Mouse (Mus musculus): ENCODE data around the gene Ube4a. TPM values are rescaled to one million over a fixed set of nuclear protein-coding genes. Genes with fewer than 3 reads are reported as not detected.
A peak's percentile ranks its signal among the peaks of the same experiment; 100 is the strongest.

Ube4a gene
- polyA plus RNA-seq, 1 experiment from 2014 or later: 25.0 TPM

GRCm38 (mm10) chr9:44919606-44920005 lies 45.8 kb downstream of the Ube4a start:
- H3K27me3 ChIP-seq (ENCODE audit: insufficient read depth, poor library complexity, severe bottlenecking): no peaks in the 10 kb centered on the region
- peaks cover 13% of the 10 kb centered on the region for H3K4me1 ChIP-seq (replicated peaks)
- 39% methylated on average over 2 of the region's 2 CpGs for WGBS
- no peaks in the 10 kb centered on the region for H3K9me3 ChIP-seq
- H3K36me3 ChIP-seq: 0 out of 2 replicates have a peak, but pooled peaks cover 4% of the 10 kb centered on the region
- no peak overlapping the region; the same call in 1 of the 2 replicates for H3K27ac ChIP-seq
- DNase-seq (ENCODE audit: low spot score): no peak
- peak overlapping the region; percentile 98 for H3K4me3 ChIP-seq

- 52% methylated on average over 1 of the region's 1 CpGs for WGBS
- Histone ChIP-seq H3K9me3 (no peaks in the 10 kb centered on the region), H3K4me3 (no peak overlapping the region), H3K4me1 (replicated peaks) (peaks cover 13% of the 10 kb centered on the region), H3K36me3 (peaks cover 27% of the 10 kb centered on the region), H3K27ac (no peak overlapping the region), H3K27me3 (ENCODE audit: insufficient read depth, poor library complexity, severe bottlenecking) (no peaks in the 10 kb centered on the region)
- peak; percentile 19 for DNase-seq (ENCODE audit: low spot score)
Observed at GRCm38 (mm10) chr9:44916196-44916595, 49.2 kb downstream of the Ube4a start.

- no peak overlapping the region for H3K4me3 ChIP-seq
- peaks cover 41% of the 10 kb centered on the region for H3K36me3 ChIP-seq
- peaks cover 10% of the 10 kb centered on the region for H3K4me1 ChIP-seq (replicated peaks)
- 85% methylated on average over 4 of the region's 4 CpGs for WGBS
- no peak overlapping the region for H3K27ac ChIP-seq
- H3K9me3 ChIP-seq: no peaks in the 10 kb centered on the region
- no peaks in the 10 kb centered on the region for H3K27me3 ChIP-seq (ENCODE audit: insufficient read depth, poor library complexity, severe bottlenecking)
- no peak for DNase-seq (ENCODE audit: low spot score)
Observed at GRCm38 (mm10) chr9:44914706-44915105, 50.7 kb downstream of the Ube4a start.

- Histone ChIP-seq H3K9me3 (no peaks in the 10 kb centered on the region), H3K36me3 (peaks cover 41% of the 10 kb centered on the region), H3K4me3 (no peak overlapping the region), H3K4me1 (replicated peaks) (0 out of 2 replicates have a peak, but pooled peaks cover 3% of the 10 kb centered on the region), H3K27ac (no peak overlapping the region), H3K27me3 (ENCODE audit: insufficient read depth, poor library complexity, severe bottlenecking) (no peaks in the 10 kb centered on the region)
- 90% methylated on average over 4 of the region's 4 CpGs for WGBS
- DNase-seq (ENCODE audit: low spot score): no peak
Observed at GRCm38 (mm10) chr9:44911365-44911764, 54.0 kb downstream of the Ube4a start.

- Histone ChIP-seq H3K9me3 (no peaks in the 10 kb centered on the region), H3K36me3 (peaks cover 8% of the 10 kb centered on the region), H3K4me3 (no peak overlapping the region), H3K27ac (no peak overlapping the region), H3K4me1 (replicated peaks) (0 out of 2 replicates have a peak, but pooled peaks cover 3% of the 10 kb centered on the region), H3K27me3 (ENCODE audit: insufficient read depth, poor library complexity, severe bottlenecking) (no peaks in the 10 kb centered on the region)
- DNase-seq (ENCODE audit: low spot score): no peak
- WGBS: 83% methylated on average over 4 of the region's 4 CpGs
Observed at GRCm38 (mm10) chr9:44905620-44906019, 59.8 kb downstream of the Ube4a start.

GRCm38 (mm10) chr9:44904964-44905363 lies 60.4 kb downstream of the Ube4a start:
- Histone ChIP-seq H3K9me3 (no peaks in the 10 kb centered on the region), H3K4me3 (no peak overlapping the region), H3K36me3 (peaks cover 2% of the 10 kb centered on the region), H3K27ac (no peak overlapping the region), H3K4me1 (replicated peaks) (0 out of 2 replicates have a peak, but pooled peaks cover 3% of the 10 kb centered on the region), H3K27me3 (ENCODE audit: insufficient read depth, poor library complexity, severe bottlenecking) (no peaks in the 10 kb centered on the region)
- no peak for DNase-seq (ENCODE audit: low spot score)
- 76% methylated on average over 5 of the region's 5 CpGs for WGBS

- WGBS: 84% methylated on average over 4 of the region's 4 CpGs
- Histone ChIP-seq H3K36me3 (no peaks in the 10 kb centered on the region), H3K27me3 (ENCODE audit: insufficient read depth, poor library complexity, severe bottlenecking) (no peaks in the 10 kb centered on the region), H3K27ac (no peak overlapping the region), H3K9me3 (no peaks in the 10 kb centered on the region), H3K4me3 (no peak overlapping the region), H3K4me1 (replicated peaks) (0 out of 2 replicates have a peak, but pooled peaks cover 3% of the 10 kb centered on the region)
- no peak for DNase-seq (ENCODE audit: low spot score)
Observed at GRCm38 (mm10) chr9:44903856-44904255, 61.5 kb downstream of the Ube4a start.

GRCm38 (mm10) chr9:44900402-44900801 lies 65.0 kb downstream of the Ube4a start:
- DNase-seq (ENCODE audit: low spot score): no peak
- WGBS: 67% methylated on average over 4 of the region's 4 CpGs
- no peaks in the 10 kb centered on the region for H3K9me3 ChIP-seq
- H3K27me3 ChIP-seq (ENCODE audit: insufficient read depth, poor library complexity, severe bottlenecking): no peaks in the 10 kb centered on the region
- 0 out of 2 replicates have a peak, but pooled peaks cover 3% of the 10 kb centered on the region for H3K4me1 ChIP-seq (replicated peaks)
- no peaks in the 10 kb centered on the region for H3K36me3 ChIP-seq
- no peak overlapping the region for H3K4me3 ChIP-seq
- no peak overlapping the region for H3K27ac ChIP-seq

- whole genome bisulfite sequencing: 84% methylated on average over 3 of the region's 3 CpGs
- H3K9me3 ChIP-seq: no peaks in the 10 kb centered on the region
- H3K4me3 ChIP-seq: no peak overlapping the region
- H3K4me1 ChIP-seq (replicated peaks): 0 out of 2 replicates have a peak, but pooled peaks cover 3% of the 10 kb centered on the region
- DNase-seq (ENCODE audit: low spot score): no peak
- H3K27me3 ChIP-seq (ENCODE audit: insufficient read depth, poor library complexity, severe bottlenecking): no peaks in the 10 kb centered on the region
- H3K36me3 ChIP-seq: no peaks in the 10 kb centered on the region
- no peak overlapping the region for H3K27ac ChIP-seq
Observed at GRCm38 (mm10) chr9:44899716-44900115, 65.7 kb downstream of the Ube4a start.

GRCm38 (mm10) chr9:44897024-44897423 lies 68.4 kb downstream of the Ube4a start:
- WGBS: 76% methylated on average over 4 of the region's 4 CpGs
- Histone ChIP-seq H3K4me1 (replicated peaks) (0 out of 2 replicates have a peak, but pooled peaks cover 3% of the 10 kb centered on the region), H3K27me3 (ENCODE audit: insufficient read depth, poor library complexity, severe bottlenecking) (no peaks in the 10 kb centered on the region), H3K9me3 (no peaks in the 10 kb centered on the region), H3K4me3 (no peak overlapping the region), H3K36me3 (no peaks in the 10 kb centered on the region), H3K27ac (no peak overlapping the region)
- no peak for DNase-seq (ENCODE audit: low spot score)

GRCm38 (mm10) chr9:44892664-44893063 lies 72.7 kb downstream of the Ube4a start:
- DNase-seq (ENCODE audit: low spot score): no peak
- 73% methylated on average over 3 of the region's 3 CpGs for WGBS
- Histone ChIP-seq H3K4me1 (replicated peaks) (0 out of 2 replicates have a peak, but pooled peaks cover 3% of the 10 kb centered on the region), H3K4me3 (no peak overlapping the region), H3K27ac (no peak overlapping the region), H3K36me3 (no peaks in the 10 kb centered on the region), H3K9me3 (no peaks in the 10 kb centered on the region), H3K27me3 (ENCODE audit: insufficient read depth, poor library complexity, severe bottlenecking) (no peaks in the 10 kb centered on the region)

- Histone ChIP-seq H3K27ac (no peak overlapping the region), H3K36me3 (no peaks in the 10 kb centered on the region), H3K4me3 (no peak overlapping the region), H3K9me3 (no peaks in the 10 kb centered on the region), H3K27me3 (ENCODE audit: insufficient read depth, poor library complexity, severe bottlenecking) (no peaks in the 10 kb centered on the region), H3K4me1 (replicated peaks) (no peaks in the 10 kb centered on the region)
- WGBS: 85% methylated on average over 6 of the region's 6 CpGs
- no peak for DNase-seq (ENCODE audit: low spot score)
Observed at GRCm38 (mm10) chr9:44891210-44891609, 74.2 kb downstream of the Ube4a start.

- 52% methylated on average over 2 of the region's 2 CpGs for WGBS
- Histone ChIP-seq H3K27ac (no peak overlapping the region), H3K4me1 (replicated peaks) (no peaks in the 10 kb centered on the region), H3K9me3 (no peaks in the 10 kb centered on the region), H3K36me3 (no peaks in the 10 kb centered on the region), H3K27me3 (ENCODE audit: insufficient read depth, poor library complexity, severe bottlenecking) (no peaks in the 10 kb centered on the region), H3K4me3 (no peak overlapping the region)
- no peak for DNase-seq (ENCODE audit: low spot score)
Observed at GRCm38 (mm10) chr9:44890122-44890521, 75.3 kb downstream of the Ube4a start.

- DNase-seq (ENCODE audit: low spot score): no peak
- H3K4me1 ChIP-seq (replicated peaks): peaks cover 3% of the 10 kb centered on the region
- WGBS: 90% methylated on average over 7 of the region's 7 CpGs
- H3K4me3 ChIP-seq: no peak overlapping the region
- H3K27me3 ChIP-seq (ENCODE audit: insufficient read depth, poor library complexity, severe bottlenecking): no peaks in the 10 kb centered on the region
- no peaks in the 10 kb centered on the region for H3K9me3 ChIP-seq
- H3K36me3 ChIP-seq: no peaks in the 10 kb centered on the region
- no peak overlapping the region for H3K27ac ChIP-seq
Observed at GRCm38 (mm10) chr9:44888114-44888624, 77.2 kb downstream of the Ube4a start.

All from hindbrain, embryonic 10.5 days (tissue).